Mouse (Mus musculus): ENCODE measurements around the gene Pcmt1. TPM values are rescaled to one million over a fixed set of nuclear protein-coding genes. Genes with fewer than 3 reads are reported as not detected.
A peak's percentile ranks its signal among the peaks of the same experiment; 100 is the strongest.

The Pcmt1 gene
- polyA plus RNA-seq, 1 experiment from 2014 or later = 155 TPM

DNA sequence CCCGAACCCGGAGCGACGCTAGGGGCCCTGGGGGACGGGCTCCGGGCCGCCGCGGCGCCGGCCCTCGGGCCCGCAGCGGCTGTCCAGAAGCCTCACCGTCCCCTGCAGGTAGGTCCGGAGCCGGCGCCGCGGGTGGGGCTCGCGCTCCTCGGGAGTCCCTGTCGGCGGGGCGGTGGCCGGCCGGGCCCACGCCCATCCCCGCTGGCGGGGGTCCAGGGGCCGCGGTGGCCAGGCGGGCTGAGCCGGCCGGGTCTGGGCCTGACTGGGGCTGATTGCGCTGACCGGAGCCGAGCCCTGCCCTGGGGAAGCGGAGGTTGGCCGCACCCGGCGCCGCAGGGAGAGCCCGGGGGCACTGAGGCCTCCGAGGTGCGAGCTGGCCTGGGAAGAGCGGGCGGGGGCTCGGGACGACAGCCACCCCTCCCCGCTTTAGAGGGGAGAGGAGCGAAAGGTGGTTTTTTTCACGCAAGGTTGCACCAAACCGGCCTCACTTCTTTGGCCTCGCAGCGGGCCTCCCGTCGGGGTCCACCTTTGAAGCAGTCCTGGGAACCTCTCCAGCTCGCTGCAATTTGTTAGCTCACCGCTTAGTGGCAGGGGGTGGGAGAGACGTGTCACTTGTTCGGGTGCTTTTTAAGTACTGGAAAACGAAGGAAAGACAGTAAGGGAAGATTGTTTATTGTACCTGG, 548 bp upstream of the Pcmt1 start:
- Histone ChIP-seq H3K27me3 (replicated peaks) (no peaks in the 10 kb centered on the region), H3K4me2 (peak overlapping the region; percentile 74), H3K4me3 (peak overlapping the region; percentile 94), H3K9me3 (no peaks in the 10 kb centered on the region), H3K9ac (peak overlapping the region; percentile 96), H3K4me1 (peaks cover 52% of the 10 kb centered on the region), H3K27ac (peak overlapping the region; percentile 97), H3K36me3 (replicated peaks) (peaks cover 12% of the 10 kb centered on the region)
- WGBS = 0% methylated on average over 51 of the region's 64 CpGs
- ATAC-seq (replicated peaks) = peak; percentile 81

DNA sequence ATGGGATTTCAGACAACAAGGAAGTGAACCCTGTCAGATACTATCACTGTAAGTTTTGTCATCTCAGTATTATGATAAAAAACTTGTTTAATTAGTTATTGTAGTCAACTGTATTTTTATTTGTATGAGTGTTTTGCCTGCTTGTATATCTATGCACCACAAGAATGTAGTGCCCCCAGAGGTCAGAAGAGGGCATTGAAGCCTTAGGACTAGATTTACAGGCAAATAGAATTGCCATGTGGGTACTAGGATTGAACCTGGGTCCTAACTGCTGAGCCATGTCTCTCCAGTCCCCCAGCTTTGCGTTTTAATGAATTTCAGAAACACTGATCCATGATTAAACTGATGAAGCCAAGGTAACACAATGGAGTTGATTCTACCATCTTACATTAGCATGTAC, 7.3 kb downstream of the Pcmt1 start:
- ATAC-seq (replicated peaks) = no peak
- H3K4me1 ChIP-seq = peaks cover 6% of the 10 kb centered on the region
- WGBS = 60% methylated on average over 1 of the region's 1 CpGs
- no peak overlapping the region for H3K4me2 ChIP-seq
- no peak overlapping the region for H3K4me3 ChIP-seq
- H3K27me3 ChIP-seq (replicated peaks) = no peaks in the 10 kb centered on the region
- H3K9me3 ChIP-seq = no peaks in the 10 kb centered on the region
- H3K9ac ChIP-seq = no peak overlapping the region
- H3K27ac ChIP-seq = no peak overlapping the region
- peaks cover 27% of the 10 kb centered on the region for H3K36me3 ChIP-seq (replicated peaks)

DNA sequence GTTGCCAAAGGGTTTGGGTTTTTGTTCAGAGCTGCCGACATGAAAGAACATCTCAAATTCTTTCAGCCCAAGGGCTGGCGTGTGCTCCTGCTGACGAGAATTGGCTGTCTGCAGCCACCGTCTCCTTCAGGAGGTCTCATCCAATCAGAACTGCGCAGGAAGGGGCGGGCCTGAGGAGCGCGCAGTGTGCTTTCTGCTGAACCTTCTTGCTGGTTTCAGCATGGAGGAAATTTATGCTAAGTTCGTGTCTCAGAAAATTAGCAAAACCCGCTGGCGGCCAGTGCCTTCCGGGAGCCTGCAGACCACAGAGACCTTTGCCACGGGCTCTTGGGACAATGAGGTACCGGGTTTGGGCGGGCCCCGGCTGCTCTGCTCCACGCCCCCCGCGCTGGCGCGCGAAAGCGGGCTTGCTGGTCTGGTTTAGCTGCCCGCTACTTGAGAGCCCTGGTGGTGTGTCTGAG, 13.6 kb downstream of the Pcmt1 start, which contains the start of gene Nup43:
TSS of gene Nup43 (plus strand) at position 162 of the 461 bp plus-strand sequence.
- Histone ChIP-seq H3K27ac (peak within 1 kb of the TSS; percentile 73), H3K9ac (peak within 1 kb of the TSS; percentile 62), H3K4me2 (peak within 1 kb of the TSS; percentile 63), H3K9me3 (no peaks in the 10 kb centered on the region), H3K4me3 (peak within 1 kb of the TSS; percentile 83), H3K4me1 (peaks cover 17% of the 10 kb centered on the region), H3K27me3 (replicated peaks) (no peaks in the 10 kb centered on the region), H3K36me3 (replicated peaks) (peaks cover 7% of the 10 kb centered on the region; the same call in 1 of the 2 replicates)
- 1% methylated on average over 24 of the region's 24 CpGs for WGBS
- ATAC-seq (replicated peaks) = peak; percentile 89

DNA sequence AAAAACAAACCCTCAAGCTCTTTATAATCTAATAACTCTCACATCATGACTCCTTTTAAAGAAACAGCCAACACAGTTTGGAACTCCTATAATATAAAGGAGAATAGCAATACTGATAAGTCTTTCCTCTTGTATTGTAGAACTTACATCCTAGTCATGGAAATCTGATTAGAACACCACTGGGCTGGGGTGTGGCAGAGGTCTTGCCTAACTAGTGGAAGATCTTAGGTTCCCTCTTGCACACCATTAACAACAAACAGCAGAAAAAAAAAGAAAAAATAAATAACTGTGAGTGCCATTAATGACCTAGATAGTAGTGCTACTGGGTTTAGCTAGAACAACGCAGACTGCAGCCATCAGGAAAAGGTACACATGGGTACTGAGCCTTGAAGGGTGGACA, 16.0 kb downstream of the Pcmt1 start:
- ATAC-seq (replicated peaks) = no peak
- Histone ChIP-seq H3K36me3 (replicated peaks) (no peaks in the 10 kb centered on the region; the same call in 1 of the 2 replicates), H3K27ac (no peak overlapping the region), H3K9me3 (no peaks in the 10 kb centered on the region), H3K4me1 (peaks cover 28% of the 10 kb centered on the region), H3K27me3 (replicated peaks) (no peaks in the 10 kb centered on the region), H3K9ac (no peak overlapping the region), H3K4me2 (no peak overlapping the region), H3K4me3 (no peak overlapping the region)
- WGBS = 98% methylated on average over 1 of the region's 1 CpGs

DNA sequence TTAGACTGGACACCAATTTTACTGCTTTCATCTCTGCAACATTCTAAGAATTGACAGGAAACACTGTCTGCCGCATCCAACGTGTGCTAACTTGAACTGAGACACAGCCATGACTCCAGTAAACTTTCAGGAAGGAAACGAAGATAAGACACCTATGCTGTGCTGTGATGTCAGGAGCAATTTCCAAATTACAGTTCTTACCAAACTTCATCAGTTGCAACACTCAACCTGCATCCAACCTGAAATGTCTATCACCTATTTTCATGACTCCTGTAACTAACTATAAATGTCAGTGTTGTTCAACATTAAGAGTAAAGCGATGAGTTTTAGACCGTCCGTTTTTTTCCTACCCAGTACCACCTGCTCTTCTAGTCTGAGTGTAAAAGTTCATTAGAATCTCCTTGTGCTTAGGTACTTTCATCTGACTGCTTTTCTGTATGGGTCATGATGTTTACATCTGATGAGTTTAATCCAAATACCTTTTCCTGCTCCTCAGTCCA, 16.9 kb downstream of the Pcmt1 start:
- 73% methylated on average over 6 of the region's 6 CpGs for WGBS
- no peak for ATAC-seq (replicated peaks)
- peak overlapping the region; percentile 90 for H3K4me2 ChIP-seq
- H3K27ac ChIP-seq = peak overlapping the region; percentile 97
- H3K9me3 ChIP-seq = no peaks in the 10 kb centered on the region
- no peaks in the 10 kb centered on the region for H3K27me3 ChIP-seq (replicated peaks)
- peak overlapping the region; percentile 94 for H3K4me3 ChIP-seq
- peaks cover 32% of the 10 kb centered on the region for H3K4me1 ChIP-seq
- H3K9ac ChIP-seq = peak overlapping the region; percentile 91
- H3K36me3 ChIP-seq (replicated peaks) = no peaks in the 10 kb centered on the region

DNA sequence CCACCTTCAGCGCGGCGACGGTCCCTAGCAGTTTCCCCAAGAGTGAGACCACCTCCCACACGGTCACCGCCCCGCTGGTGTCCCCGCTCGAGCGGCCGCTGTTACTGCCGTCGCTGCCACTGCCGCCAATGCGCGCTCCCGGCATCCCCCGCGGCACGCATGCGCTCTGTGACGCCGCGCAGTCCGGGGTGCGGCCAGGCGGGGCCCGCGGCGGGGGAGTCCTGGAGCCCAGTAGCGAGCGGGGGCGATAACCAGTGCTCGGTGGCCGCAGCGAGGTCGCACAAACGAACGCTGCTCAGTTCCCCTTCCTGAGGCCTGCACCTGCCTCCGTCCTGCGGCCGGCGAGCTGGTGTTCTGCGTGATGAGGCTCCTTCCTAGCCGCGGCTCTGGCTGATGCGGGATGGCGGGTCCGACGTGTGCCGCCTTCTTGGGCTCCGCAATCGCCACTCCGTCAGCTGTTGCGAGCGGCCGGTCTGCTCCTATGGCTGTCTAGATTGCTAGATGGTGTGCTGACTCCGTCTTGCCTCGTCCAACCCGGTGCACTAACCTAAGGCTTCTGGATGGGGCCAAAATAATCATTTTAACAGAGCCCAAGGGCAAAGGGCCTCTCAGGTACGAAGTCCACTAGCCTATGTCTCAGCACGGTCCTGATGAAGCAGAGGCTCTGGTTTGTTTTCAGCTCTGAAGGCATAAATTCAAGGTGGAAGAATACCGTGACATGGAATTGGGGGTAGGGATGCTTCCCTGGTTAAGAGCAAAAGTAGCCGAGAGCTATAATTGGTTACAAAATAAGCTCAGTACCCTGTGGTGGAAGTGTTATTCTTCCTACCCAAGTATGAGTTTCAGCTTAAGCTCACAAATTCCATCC, 17.5 kb downstream of the Pcmt1 start:
- peaks cover 32% of the 10 kb centered on the region for H3K4me1 ChIP-seq
- no peaks in the 10 kb centered on the region for H3K36me3 ChIP-seq (replicated peaks)
- peak overlapping the region; percentile 91 for H3K9ac ChIP-seq
- peak overlapping the region; percentile 97 for H3K27ac ChIP-seq
- WGBS = under 1% methylated on average over 64 of the region's 64 CpGs
- H3K4me3 ChIP-seq = peak overlapping the region; percentile 94
- peak; percentile 93 for ATAC-seq (replicated peaks)
- H3K9me3 ChIP-seq = no peaks in the 10 kb centered on the region
- no peaks in the 10 kb centered on the region for H3K27me3 ChIP-seq (replicated peaks)
- H3K4me2 ChIP-seq = peak overlapping the region; percentile 90

DNA sequence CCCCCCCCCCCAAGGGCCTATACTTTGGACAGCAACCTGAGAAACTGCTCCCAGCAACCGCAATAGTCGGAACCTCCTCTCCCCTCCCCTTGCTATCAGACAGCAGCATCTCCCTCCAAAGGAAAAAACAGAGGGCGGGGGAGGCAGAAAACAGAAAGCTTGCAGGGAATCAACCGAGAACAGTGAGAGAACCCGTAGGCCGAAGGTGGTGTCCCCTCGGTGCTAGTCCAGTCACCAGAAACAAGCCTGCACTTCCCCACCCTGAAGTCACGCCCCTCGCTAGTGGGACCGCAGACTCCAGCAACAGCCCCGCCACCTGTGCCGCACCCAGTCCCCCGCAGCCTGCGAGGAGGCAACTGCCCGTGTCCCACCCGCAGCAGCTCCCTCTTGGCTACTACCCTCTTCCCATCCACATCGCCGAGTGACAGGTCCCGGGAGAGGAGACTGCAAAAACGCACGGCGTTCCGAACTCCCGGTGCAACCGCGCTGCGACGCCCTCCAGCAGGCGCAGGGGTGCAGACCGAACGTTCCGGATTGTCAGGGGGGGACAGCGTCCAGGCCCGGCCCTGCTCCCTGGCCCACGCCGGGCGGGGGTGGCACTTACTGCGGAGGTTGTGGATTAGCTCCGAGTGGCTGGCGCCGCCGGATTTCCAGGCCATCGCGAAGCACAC, 18.3 kb downstream of the Pcmt1 start:
- H3K9ac ChIP-seq = peak overlapping the region; percentile 91
- under 1% methylated on average over 44 of the region's 44 CpGs for WGBS

DNA sequence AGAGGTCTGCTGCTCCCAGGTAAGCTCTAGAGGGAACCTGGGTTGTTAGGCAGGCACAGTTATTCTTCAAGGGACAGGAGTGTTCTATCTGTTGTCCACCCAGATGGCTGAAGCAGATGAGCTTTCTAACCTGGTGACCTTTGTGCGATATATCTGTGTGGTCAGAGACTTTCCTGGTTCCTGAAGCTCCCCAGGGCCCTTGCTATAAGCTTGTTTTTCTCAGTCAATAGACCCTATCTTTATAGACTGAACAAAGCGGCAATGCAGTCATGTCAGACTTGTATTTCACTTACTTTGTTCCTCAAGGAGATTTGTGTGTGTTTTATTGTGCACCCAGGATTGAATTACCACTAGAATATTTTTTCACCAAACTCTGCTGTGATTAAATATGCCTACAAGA, 29.9 kb downstream of the Pcmt1 start:
- no peak overlapping the region for H3K4me3 ChIP-seq
- no peak overlapping the region for H3K4me2 ChIP-seq
- no peaks in the 10 kb centered on the region for H3K9me3 ChIP-seq
- no peaks in the 10 kb centered on the region for H3K4me1 ChIP-seq
- no peak for ATAC-seq (replicated peaks)
- no peaks in the 10 kb centered on the region for H3K27me3 ChIP-seq (replicated peaks)
- no peak overlapping the region for H3K9ac ChIP-seq
- H3K36me3 ChIP-seq (replicated peaks) = peaks cover 14% of the 10 kb centered on the region
- WGBS = 91% methylated on average over 2 of the region's 2 CpGs
- H3K27ac ChIP-seq = no peak overlapping the region

More for the DNA sequence above, 18.3 kb downstream of the Pcmt1 start:
- Histone ChIP-seq H3K4me2 (peak overlapping the region; percentile 90), H3K4me3 (peak overlapping the region; percentile 94), H3K9me3 (no peaks in the 10 kb centered on the region), H3K27ac (peak overlapping the region; percentile 97), H3K36me3 (replicated peaks) (no peaks in the 10 kb centered on the region), H3K27me3 (replicated peaks) (no peaks in the 10 kb centered on the region), H3K4me1 (peaks cover 25% of the 10 kb centered on the region)
- ATAC-seq (replicated peaks) = peak; percentile 80

DNA sequence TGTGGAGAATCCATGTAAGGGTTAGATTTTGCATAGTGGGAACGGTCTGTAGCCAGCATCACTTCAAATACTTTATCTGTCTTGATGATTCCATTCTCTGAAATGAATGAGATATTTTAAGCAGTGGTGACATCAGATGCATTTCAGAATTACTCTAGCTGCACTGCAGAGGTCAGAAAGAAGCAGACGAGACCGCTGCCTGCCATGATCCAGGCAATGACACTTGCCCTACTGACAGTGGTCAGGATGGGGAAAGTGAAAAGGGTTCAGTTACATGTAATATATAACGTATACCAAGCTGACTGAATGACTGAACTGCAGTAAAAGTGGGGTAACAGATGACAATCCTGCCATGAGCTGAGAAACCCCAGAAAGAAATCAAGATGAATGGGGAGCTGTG, 31.9 kb downstream of the Pcmt1 start:
- no peak overlapping the region for H3K27ac ChIP-seq
- H3K4me1 ChIP-seq = no peaks in the 10 kb centered on the region
- no peak for ATAC-seq (replicated peaks)
- no peaks in the 10 kb centered on the region for H3K9me3 ChIP-seq
- no peak overlapping the region for H3K4me3 ChIP-seq
- no peak overlapping the region for H3K4me2 ChIP-seq
- H3K36me3 ChIP-seq (replicated peaks) = peaks cover 22% of the 10 kb centered on the region
- no peaks in the 10 kb centered on the region for H3K27me3 ChIP-seq (replicated peaks)
- 89% methylated on average over 4 of the region's 4 CpGs for WGBS
- H3K9ac ChIP-seq = no peak overlapping the region

DNA sequence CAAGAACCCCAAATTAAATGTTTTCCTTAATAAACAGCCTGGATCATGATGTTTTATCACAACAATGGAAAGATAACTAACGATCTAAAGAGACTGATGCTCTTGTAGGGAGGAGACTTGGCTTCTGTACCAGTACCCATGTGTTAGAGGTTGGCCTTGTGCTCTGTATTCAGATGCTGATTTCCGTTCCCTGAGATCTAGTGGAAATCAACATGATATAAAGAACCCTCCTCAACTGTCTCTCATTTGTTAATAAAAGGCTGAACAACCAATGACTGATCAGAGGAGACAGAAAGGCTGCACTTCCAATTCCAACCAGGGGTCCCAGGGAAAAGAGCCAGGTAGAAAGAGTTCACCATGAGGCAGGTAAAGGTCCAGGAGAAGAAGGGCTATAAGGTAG, 35.0 kb downstream of the Pcmt1 start:
- Histone ChIP-seq H3K27ac (no peak overlapping the region), H3K27me3 (replicated peaks) (no peaks in the 10 kb centered on the region), H3K9me3 (no peaks in the 10 kb centered on the region), H3K4me2 (no peak overlapping the region), H3K9ac (no peak overlapping the region), H3K36me3 (replicated peaks) (peaks cover 33% of the 10 kb centered on the region), H3K4me1 (no peaks in the 10 kb centered on the region), H3K4me3 (no peak overlapping the region)
- WGBS = 90% methylated on average over 2 of the region's 2 CpGs
- ATAC-seq (replicated peaks) = no peak

DNA sequence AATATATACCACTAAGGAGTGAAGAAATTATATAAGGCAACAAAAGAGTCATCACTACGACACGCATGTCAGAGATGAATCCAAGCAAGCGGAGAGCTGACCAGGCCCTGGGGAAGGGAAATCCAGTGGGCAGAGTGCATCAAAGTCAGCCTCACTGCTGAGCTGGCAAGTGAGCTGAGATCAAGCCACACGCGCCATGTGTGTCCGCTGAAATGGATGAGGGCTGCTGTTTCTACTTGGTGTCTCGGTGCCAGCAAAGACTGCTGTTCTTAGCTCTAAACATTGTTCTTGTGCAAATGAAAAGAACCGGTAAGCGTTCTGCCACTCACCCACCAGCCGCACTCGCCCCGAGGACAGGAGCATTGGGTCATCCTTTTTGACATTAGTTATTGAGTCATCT, 40.6 kb downstream of the Pcmt1 start:
- Histone ChIP-seq H3K9me3 (no peaks in the 10 kb centered on the region), H3K27me3 (replicated peaks) (no peaks in the 10 kb centered on the region), H3K36me3 (replicated peaks) (peaks cover 41% of the 10 kb centered on the region), H3K27ac (no peak overlapping the region), H3K4me2 (no peak overlapping the region), H3K9ac (no peak overlapping the region), H3K4me3 (no peak overlapping the region), H3K4me1 (no peaks in the 10 kb centered on the region)
- 94% methylated on average over 12 of the region's 12 CpGs for WGBS
- ATAC-seq (replicated peaks) = no peak

Measured in midbrain, embryonic 15.5 days (tissue).